Comparison of ENCODE assay signal across 8 mouse cellular contexts in genomic region chr11:118975917-118976316, GRCm38 (mm10). TPM values are rescaled to one million over a fixed set of nuclear protein-coding genes. Genes with fewer than 3 reads are reported as not detected.
DNase-seq lines count a peak whose midpoint lies in the region; ATAC-seq and TF ChIP-seq lines count a peak whose summit lies in the region.

No protein-coding gene starts in this region.

- DNase-seq in heart, adult 11 months, result no peak
- DNase-seq in MEL (ENCODE audit: low read depth, low spot score), result peak; percentile 78
- peak; percentile 97 for DNase-seq in liver, adult 2 months (ENCODE audit: extremely low read depth, low read depth, low spot score)
- DNase-seq in urinary bladder, postnatal 25 days (ENCODE audit: low spot score), result no peak

- no peak for TF ChIP-seq RAD21 in MEL (IDR thresholded peaks at IDR 0.05; ENCODE audit: low read depth, low read length)

- peaks cover 41% of the 10 kb centered on the region for H3K27me3 ChIP-seq in heart, embryonic 11.5 days (ENCODE audit: control insufficient read depth, insufficient read depth, low read length)
- H3K27me3 ChIP-seq in MEL (ENCODE audit: control insufficient read depth in 1 of 2, insufficient read depth in 2 of 2, low read length in 2 of 2), result no peaks in the 10 kb centered on the region
- H3K27me3 ChIP-seq in forebrain, embryonic 15.5 days, result no peaks in the 10 kb centered on the region
- no peaks in the 10 kb centered on the region for H3K27me3 ChIP-seq in liver, adult 2 months (ENCODE audit: control insufficient read depth, insufficient read depth, low read length)
- no peaks in the 10 kb centered on the region for H3K27me3 ChIP-seq in stomach, embryonic 14.5 days (ENCODE audit: control insufficient read depth, insufficient read depth, low read length)

- no peak for TF ChIP-seq POLR2A in MEL (IDR thresholded peaks at IDR 0.05; ENCODE audit: control insufficient read depth in 1 of 2, insufficient read depth in 1 of 2, low read depth in 1 of 2, low read length in 2 of 2, poor library complexity in 1 of 2)
- no peak for TF ChIP-seq POLR2A in liver, adult 2 months (IDR thresholded peaks at IDR 0.05; ENCODE audit: extremely low read depth, insufficient read depth, low read length)

- TF ChIP-seq EP300 in MEL (IDR thresholded peaks at IDR 0.05; ENCODE audit: low read depth in 1 of 2, low read length in 2 of 2), result no peak

- H3K4me3 ChIP-seq in heart, embryonic 11.5 days (ENCODE audit: low read depth, low read length), result 0 out of 2 replicates have a peak overlapping the region, but pooled peaks have one; percentile 10
- H3K4me3 ChIP-seq in MEL (ENCODE audit: control insufficient read depth in 1 of 2, insufficient read depth in 1 of 2, low read depth in 2 of 2, low read length in 2 of 2), result peak overlapping the region; percentile 45 to 56
- H3K4me3 ChIP-seq in forebrain, embryonic 15.5 days, result no peak overlapping the region
- H3K4me3 ChIP-seq in liver, adult 2 months (ENCODE audit: insufficient read depth, low read depth, low read length), result no peak overlapping the region; the same call in 1 of the 2 replicates
- H3K4me3 ChIP-seq in stomach, embryonic 14.5 days (ENCODE audit: low read depth, low read length), result no peak overlapping the region

- H3K4me1 ChIP-seq in heart, embryonic 11.5 days (ENCODE audit: control insufficient read depth, insufficient read depth, low read length), result peaks cover 4% of the 10 kb centered on the region; the same call in 1 of the 2 replicates
- H3K4me1 ChIP-seq in MEL (ENCODE audit: control insufficient read depth in 1 of 2, insufficient read depth in 2 of 2, low read length in 2 of 2), result peaks cover 0 to 5% of the 10 kb centered on the region in 2 experiments; a peak in 1 of 4 replicates
- H3K4me1 ChIP-seq in forebrain, embryonic 15.5 days, result peaks cover 25% of the 10 kb centered on the region
- no peaks in the 10 kb centered on the region for H3K4me1 ChIP-seq in liver, adult 2 months (ENCODE audit: control insufficient read depth, insufficient read depth, low read length)
- H3K4me1 ChIP-seq in stomach, embryonic 14.5 days (ENCODE audit: control insufficient read depth, insufficient read depth, low read length), result no peaks in the 10 kb centered on the region

- no peaks in the 10 kb centered on the region for H3K9me3 ChIP-seq in heart, embryonic 11.5 days (replicated peaks; ENCODE audit: control insufficient read depth, low read length)
- no peaks in the 10 kb centered on the region for H3K9me3 ChIP-seq in MEL (replicated peaks; ENCODE audit: insufficient read depth, low read length)
- no peaks in the 10 kb centered on the region for H3K9me3 ChIP-seq in forebrain, embryonic 15.5 days
- H3K9me3 ChIP-seq in stomach, embryonic 14.5 days (ENCODE audit: control insufficient read depth, low read depth, low read length), result no peaks in the 10 kb centered on the region

- WGBS in heart, embryonic 11.5 days (ENCODE audit: insufficient replicate concordance), result 18% methylated on average over 12 of the region's 12 CpGs
- 16% methylated on average over 12 of the region's 12 CpGs for WGBS in forebrain, embryonic 15.5 days
- 4% methylated on average over 12 of the region's 12 CpGs for WGBS in liver, adult 2 months
- 17% methylated on average over 12 of the region's 12 CpGs for WGBS in stomach, embryonic 14.5 days

- no peak for ATAC-seq in heart, embryonic 11.5 days (replicated peaks; ENCODE audit: insufficient number of reproducible peaks, low FRiP score, low TSS enrichment)
- no peak for ATAC-seq in forebrain, embryonic 15.5 days (replicated peaks)
- ATAC-seq in stomach, embryonic 14.5 days (ENCODE audit: insufficient number of reproducible peaks, insufficient read depth, low FRiP score, low read depth), result no peak
- ATAC-seq in monocyte, adult 5-6 weeks (replicated peaks; ENCODE audit: insufficient number of reproducible peaks, low FRiP score, low TSS enrichment, poor library complexity, severe bottlenecking), result no peak

- peak overlapping the region; percentile 54 for H3K4me2 ChIP-seq in heart, embryonic 11.5 days
- peak overlapping the region; percentile 23 for H3K4me2 ChIP-seq in forebrain, embryonic 15.5 days (replicated peaks)
- H3K4me2 ChIP-seq in stomach, embryonic 14.5 days (replicated peaks; ENCODE audit: low read depth, low read length), result peak overlapping the region; percentile 15; the same call in 1 of the 2 replicates

- H3K9ac ChIP-seq in heart, embryonic 11.5 days (ENCODE audit: low read depth, low read length), result no peak overlapping the region
- H3K9ac ChIP-seq in MEL (ENCODE audit: control insufficient read depth, low read depth, low read length, poor library complexity, severe bottlenecking), result peak overlapping the region; percentile 46; the same call in 1 of the 2 replicates
- 0 out of 2 replicates have a peak overlapping the region, but pooled peaks have one; percentile 19 for H3K9ac ChIP-seq in forebrain, embryonic 15.5 days (replicated peaks)
- H3K9ac ChIP-seq in liver, adult 2 months (ENCODE audit: low read depth, low read length), result peak overlapping the region; percentile 67; the same call in 1 of the 2 replicates
- H3K9ac ChIP-seq in stomach, embryonic 14.5 days (replicated peaks; ENCODE audit: low read depth, low read length), result no peak overlapping the region

- H3K36me3 ChIP-seq in heart, embryonic 11.5 days (ENCODE audit: control insufficient read depth, insufficient read depth, low read length), result no peaks in the 10 kb centered on the region
- H3K36me3 ChIP-seq in MEL (ENCODE audit: control insufficient read depth in 1 of 2, insufficient read depth in 2 of 2, low read length in 2 of 2), result peaks cover 0 to 3% of the 10 kb centered on the region in 2 experiments; a peak in 2 of 4 replicates
- no peaks in the 10 kb centered on the region for H3K36me3 ChIP-seq in forebrain, embryonic 15.5 days
- H3K36me3 ChIP-seq in liver, adult 2 months (ENCODE audit: control insufficient read depth, insufficient read depth, low read length), result no peaks in the 10 kb centered on the region
- no peaks in the 10 kb centered on the region for H3K36me3 ChIP-seq in stomach, embryonic 14.5 days (ENCODE audit: control insufficient read depth, insufficient read depth, low read length)

- H3K79me2 ChIP-seq in MEL (ENCODE audit: control insufficient read depth, insufficient read depth, low read length, poor library complexity), result no peaks in the 10 kb centered on the region
- H3K79me2 ChIP-seq in liver, adult 2 months (ENCODE audit: control insufficient read depth, insufficient read depth, low read length), result no peaks in the 10 kb centered on the region

- H3K27ac ChIP-seq in heart, embryonic 11.5 days (ENCODE audit: low read depth, low read length), result no peak overlapping the region
- no peak overlapping the region for H3K27ac ChIP-seq in MEL (ENCODE audit: control insufficient read depth, low read depth, low read length)
- no peak overlapping the region for H3K27ac ChIP-seq in forebrain, embryonic 15.5 days (replicated peaks)
- peak overlapping the region; percentile 88 for H3K27ac ChIP-seq in liver, adult 2 months (replicated peaks; ENCODE audit: insufficient read depth, low read depth, low read length)
- no peak overlapping the region for H3K27ac ChIP-seq in stomach, embryonic 14.5 days (ENCODE audit: low read length)

- TF ChIP-seq CTCF in MEL (IDR thresholded peaks at IDR 0.05 in 2 of 3, conservative IDR thresholded peaks at IDR 0.05 in 1 of 3; ENCODE audit: control insufficient read depth in 1 of 3, insufficient read depth in 1 of 3, low read depth in 2 of 3, low read length in 3 of 3, poor library complexity in 1 of 3, severe bottlenecking in 1 of 3), result no peak
- TF ChIP-seq CTCF in liver, adult 2 months (IDR thresholded peaks at IDR 0.05; ENCODE audit: low read depth, low read length), result no peak

TF ChIP-seq in MEL, 35 proteins besides CTCF, POLR2A, EP300 and RAD21:
- peak; percentile 35; the same call in 1 of the 2 replicates for TF ChIP-seq NRF1 (IDR thresholded peaks at IDR 0.05; ENCODE audit: insufficient read depth, low read depth, low read length, poor library complexity, severe bottlenecking)
- TF ChIP-seq ZNF384 (IDR thresholded peaks at IDR 0.05; ENCODE audit: low read depth, low read length), result no peak

RNA-seq across cellular contexts. Expression of gene Enpp7, which starts 12.1 kb away (rescaled TPM):
- polyA plus RNA-seq in heart, embryonic 11.5 days (2014; fragmentation: Nextera tagmentation; extraction: Ambion mirVana), result not detected in 2 replicates
- total RNA-seq in MEL (2012; rRNA removed), result not detected in 2 replicates
- polyA plus RNA-seq in MEL (2012; ENCODE audit: insufficient read depth in 1 of 2, insufficient read length in 2 of 2, low read depth in 1 of 2, low replicate concordance in 2 of 2, missing spikeins in 1 of 2), result not detected
- not detected in 2 replicates for polyA plus RNA-seq in forebrain, embryonic 15.5 days (2015; fragmentation: Nextera tagmentation; extraction: Ambion mirVana)
- total RNA-seq in liver, adult 2 months (2014; rRNA removed), result not detected in 2 replicates
- polyA plus RNA-seq in liver, adult 2 months (2012; rRNA removed), result not detected in 2 replicates
- not detected in 2 replicates for polyA plus RNA-seq in stomach, embryonic 14.5 days (2014; fragmentation: Nextera tagmentation; extraction: Ambion mirVana)
- total RNA-seq in monocyte, adult 5-6 weeks (2017), result not detected in 3 replicates

RNA-seq across cellular contexts. Expression of gene Cbx2, which starts 46.8 kb away (rescaled TPM):
- polyA plus RNA-seq in heart, embryonic 11.5 days (2014; fragmentation: Nextera tagmentation; extraction: Ambion mirVana), result 23.6 and 23.8 TPM in 2 replicates
- 11.8 and 13.1 TPM in 2 replicates for total RNA-seq in MEL (2012; rRNA removed)
- polyA plus RNA-seq in MEL (2012; ENCODE audit: insufficient read depth in 1 of 2, insufficient read length in 2 of 2, low read depth in 1 of 2, low replicate concordance in 2 of 2, missing spikeins in 1 of 2), result 10 to 100 TPM in 1 of 2 experiments, not detected in 1; 13.3 TPM
- 30.4 and 31.8 TPM in 2 replicates for polyA plus RNA-seq in forebrain, embryonic 15.5 days (2015; fragmentation: Nextera tagmentation; extraction: Ambion mirVana)
- total RNA-seq in liver, adult 2 months (2014; rRNA removed), result 3.9 and 4.9 TPM in 2 replicates
- 2.9 and 4.1 TPM in 2 replicates for polyA plus RNA-seq in liver, adult 2 months (2012; rRNA removed)
- polyA plus RNA-seq in stomach, embryonic 14.5 days (2014; fragmentation: Nextera tagmentation; extraction: Ambion mirVana), result 24.9 and 25.9 TPM in 2 replicates
- total RNA-seq in monocyte, adult 5-6 weeks (2017), result 0.75 to 2.7 TPM (median 2.2 TPM) in 3 replicates

Comparison
In these comparisons a context has a peak if more than half of its experiments do, and no peak if none do; other contexts are left out.
1. H3K4me3 ChIP-seq: peak in heart, embryonic 11.5 days (single experiment) and MEL (2 of 2); none in forebrain, embryonic 15.5 days (single experiment), liver, adult 2 months (single experiment) and stomach, embryonic 14.5 days (single experiment).
2. H3K9ac ChIP-seq: peak in MEL (single experiment), forebrain, embryonic 15.5 days (single experiment) and liver, adult 2 months (single experiment); none in heart, embryonic 11.5 days (single experiment) and stomach, embryonic 14.5 days (single experiment).
3. DNase-seq: peak in MEL (single experiment) and liver, adult 2 months (single experiment); none in heart, adult 11 months (single experiment) and urinary bladder, postnatal 25 days (single experiment).
4. Peak in every context shown above with its lines, with median percentiles within 50 percentile points of each other: H3K4me2 ChIP-seq.